Mouse (Mus musculus) midbrain, embryonic 10.5 days (tissue): ENCODE data around the gene Ints5. TPM values are rescaled to one million over a fixed set of nuclear protein-coding genes. Genes with fewer than 3 reads are reported as not detected.

Experiments
- DNase-seq: peaks from one replicate; pipeline ENCODE4 v3.0.0-alpha.2; 2017; ENCODE audit warnings: low spot score
- H3K27ac ChIP-seq: fragments of 300-500 bp; sonication (generic); replicated peaks from 2 replicates; pipeline ENCODE4 v1.5.1; 2016; ENCODE audit warnings: mild to moderate bottlenecking
- H3K27me3 ChIP-seq: fragments of 300-500 bp; sonication (generic); 2 replicates; pipeline ENCODE4 v1.6.1; 2016; ENCODE audit warnings: low read depth, mild to moderate bottlenecking; ENCODE audit not compliant: poor library complexity, severe bottlenecking
- H3K36me3 ChIP-seq: fragments of 300-500 bp; sonication (generic); 2 replicates; pipeline ENCODE4 v1.6.1; 2016; ENCODE audit warnings: mild to moderate bottlenecking, moderate library complexity
- H3K4me1 ChIP-seq: fragments of 300-500 bp; sonication (generic); 2 replicates; pipeline ENCODE4 v1.6.1; 2016
- H3K4me3 ChIP-seq: fragments of 300-500 bp; sonication (generic); 2 replicates; pipeline ENCODE4 v1.5.1; 2016; ENCODE audit warnings: mild to moderate bottlenecking, moderate library complexity
- H3K9me3 ChIP-seq: fragments of 300-500 bp; sonication (generic); replicated peaks from 2 replicates; pipeline ENCODE4 v1.6.1; 2016; ENCODE audit warnings: mild to moderate bottlenecking
- WGBS: fragments of 180-500 bp; shearing (Covaris S2); methylation state at CpG from one replicate; pipeline ENCODE4 v1.1.7; 2016; 5-methylcytosine and 5-hydroxymethylcytosine counted together
- polyA plus RNA-seq: library from polyadenylated mRNA; unstranded; fragments of >200 nt; fragmentation: Nextera tagmentation; extraction: Ambion mirVana; gene quantifications from 2 replicates; pipeline ENCODE4 v1.2.1, GENCODE M21; 2016

The Ints5 gene
- polyA plus RNA-seq, 1 experiment from 2014 or later = 56.7 TPM

DNA sequence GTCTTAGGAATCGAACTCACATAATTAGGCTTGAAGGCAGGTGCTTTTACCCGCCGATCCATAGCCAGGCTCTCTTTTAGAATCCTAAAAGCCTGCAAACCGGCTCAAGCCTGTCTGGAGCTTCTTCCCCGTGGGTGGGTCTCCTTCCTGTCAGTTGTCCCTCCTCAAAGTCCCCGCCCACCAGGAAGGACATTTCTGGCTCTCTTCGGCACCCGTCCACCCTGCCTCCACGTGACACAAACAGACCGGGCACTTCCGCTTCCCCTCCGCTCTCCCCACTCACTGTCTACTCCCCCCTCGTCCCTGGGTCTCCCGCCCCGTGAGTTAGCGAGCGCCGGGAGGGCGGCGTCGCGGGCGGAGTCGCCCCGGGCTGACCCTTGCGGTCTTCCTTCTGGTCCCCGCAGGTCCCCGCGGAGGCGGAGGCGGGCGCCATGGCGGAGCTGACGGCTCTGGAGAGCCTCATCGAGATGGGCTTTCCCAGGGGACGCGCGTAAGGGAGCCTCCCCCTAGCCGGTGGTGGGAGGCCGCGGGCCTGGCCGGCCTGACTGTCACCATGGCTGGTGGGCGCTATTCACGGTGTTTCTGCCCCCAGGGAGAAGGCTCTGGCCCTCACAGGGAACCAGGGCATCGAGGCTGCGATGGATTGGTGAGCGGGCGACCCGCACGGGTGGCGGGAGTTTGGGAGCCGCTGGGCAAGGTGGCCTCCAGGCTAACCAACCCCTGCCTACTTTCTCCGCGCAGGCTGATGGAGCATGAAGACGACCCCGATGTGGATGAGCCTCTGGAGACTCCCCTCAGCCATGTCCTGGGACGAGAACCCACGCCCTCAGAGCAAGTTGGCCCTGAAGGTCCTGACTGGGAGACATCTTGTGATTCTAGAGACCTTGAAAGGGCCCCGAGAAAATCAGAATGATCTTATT is 21.3 kb upstream of the Ints5 start, which contains the start of gene Ubxn1:
TSS of gene Ubxn1 (plus strand) at position 230 of the 920 bp plus-strand sequence.
- H3K36me3 ChIP-seq = peaks cover 37% of the 10 kb centered on the region
- peaks cover 13% of the 10 kb centered on the region for H3K4me1 ChIP-seq
- peak; percentile 96 for DNase-seq
- H3K27me3 ChIP-seq = no peaks in the 10 kb centered on the region
- peak within 1 kb of the TSS; percentile 92 for H3K27ac ChIP-seq
- WGBS = 2% methylated on average over 59 of the region's 59 CpGs
- H3K4me3 ChIP-seq = peak within 1 kb of the TSS; percentile 91
- no peaks in the 10 kb centered on the region for H3K9me3 ChIP-seq

DNA sequence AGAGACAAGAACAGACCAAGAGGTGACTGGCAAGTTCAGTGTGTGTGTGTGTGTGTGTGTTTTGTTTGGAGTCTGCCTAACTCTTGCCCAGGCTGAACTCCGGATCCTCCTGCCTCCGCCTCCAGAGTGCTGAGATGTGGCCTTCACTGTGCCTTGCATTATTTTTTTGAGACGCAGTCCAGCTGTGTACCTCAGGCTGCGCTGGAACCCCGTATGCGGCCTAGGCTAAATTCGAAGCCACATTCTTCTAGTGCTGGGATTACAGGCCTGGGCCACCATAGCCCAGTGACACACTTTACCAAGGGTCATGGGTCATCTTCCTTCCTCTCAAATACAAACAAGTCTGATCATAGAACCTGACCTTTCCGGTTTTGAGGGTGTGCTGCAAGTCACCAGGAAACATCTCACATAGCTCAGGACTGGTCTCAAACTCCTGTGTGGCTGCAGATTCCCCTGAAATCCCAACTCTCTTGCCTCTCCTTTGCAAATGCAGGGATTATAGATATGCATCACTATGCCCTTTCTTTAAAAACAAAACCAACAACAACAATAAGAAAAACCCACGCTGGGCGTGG is 20.5 kb upstream of the Ints5 start:
- Histone ChIP-seq H3K27ac (peak overlapping the region; percentile 92), H3K9me3 (no peaks in the 10 kb centered on the region), H3K27me3 (no peaks in the 10 kb centered on the region), H3K36me3 (peaks cover 44% of the 10 kb centered on the region), H3K4me3 (peak overlapping the region; percentile 91), H3K4me1 (peaks cover 13% of the 10 kb centered on the region)
- DNase-seq = no peak
- 78% methylated on average over 10 of the region's 10 CpGs for WGBS

- Histone ChIP-seq H3K27ac (no peak overlapping the region), H3K4me3 (no peak overlapping the region), H3K9me3 (no peaks in the 10 kb centered on the region), H3K4me1 (peaks cover 21% of the 10 kb centered on the region), H3K27me3 (no peaks in the 10 kb centered on the region), H3K36me3 (peaks cover 65% of the 10 kb centered on the region)
- 94% methylated on average over 7 of the region's 7 CpGs for WGBS
- DNase-seq = no peak
Observed at GRCm38 (mm10) chr19:8875031-8875430, 17.8 kb upstream of the Ints5 start.

GRCm38 (mm10) chr19:8880311-8881033 is 12.3 kb upstream of the Ints5 start, which contains the start of gene Uqcc3:
Gene Uqcc3, minus strand, starts transcription at chr19:8880923.
- no peaks in the 10 kb centered on the region for H3K9me3 ChIP-seq
- peaks cover 39% of the 10 kb centered on the region for H3K36me3 ChIP-seq
- no peaks in the 10 kb centered on the region for H3K27me3 ChIP-seq
- peaks cover 15% of the 10 kb centered on the region for H3K4me1 ChIP-seq
- WGBS = under 1% methylated on average over 42 of the region's 42 CpGs
- peak within 1 kb of the TSS; percentile 78 for H3K4me3 ChIP-seq
- peak; percentile 83 for DNase-seq
- H3K27ac ChIP-seq = peak within 1 kb of the TSS; percentile 89

DNA sequence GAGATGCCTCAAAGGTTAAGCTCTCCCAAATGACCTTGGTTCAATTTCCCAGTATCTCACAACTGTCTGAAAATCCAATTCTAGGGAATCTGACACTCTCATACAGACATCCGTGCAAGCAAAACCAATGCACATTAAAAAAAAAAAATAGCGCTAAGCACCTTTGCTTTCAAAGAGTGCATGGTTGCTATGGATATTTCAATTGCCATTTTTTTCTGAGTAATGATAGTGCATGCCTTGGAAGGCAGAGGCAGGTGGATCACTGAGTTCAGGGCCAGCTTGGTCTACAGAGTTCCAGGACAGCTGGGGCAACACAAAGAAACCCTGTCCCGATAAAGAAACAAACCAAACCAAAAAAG is 11.8 kb upstream of the Ints5 start:
- Histone ChIP-seq H3K36me3 (peaks cover 33% of the 10 kb centered on the region), H3K27ac (peak overlapping the region; percentile 89), H3K9me3 (no peaks in the 10 kb centered on the region), H3K4me1 (peaks cover 15% of the 10 kb centered on the region), H3K27me3 (no peaks in the 10 kb centered on the region), H3K4me3 (peak overlapping the region; percentile 78)
- DNase-seq = no peak
- 22% methylated on average over 3 of the region's 3 CpGs for WGBS

GRCm38 (mm10) chr19:8883616-8884015 is 9.2 kb upstream of the Ints5 start, which contains the start of the genes Lbhd1 and Gm49403:
Gene Lbhd1, plus strand, starts transcription at chr19:8883732.
Gene Gm49403, plus strand, starts transcription at chr19:8883930.
- no peak within 1 kb of the TSS for H3K4me3 ChIP-seq
- DNase-seq = no peak
- no peaks in the 10 kb centered on the region for H3K9me3 ChIP-seq
- 0 out of 2 replicates have a peak, but pooled peaks cover 8% of the 10 kb centered on the region for H3K36me3 ChIP-seq
- H3K4me1 ChIP-seq = peaks cover 30% of the 10 kb centered on the region
- H3K27ac ChIP-seq = no peak within 1 kb of the TSS
- WGBS = 72% methylated on average over 3 of the region's 3 CpGs
- H3K27me3 ChIP-seq = no peaks in the 10 kb centered on the region

DNA sequence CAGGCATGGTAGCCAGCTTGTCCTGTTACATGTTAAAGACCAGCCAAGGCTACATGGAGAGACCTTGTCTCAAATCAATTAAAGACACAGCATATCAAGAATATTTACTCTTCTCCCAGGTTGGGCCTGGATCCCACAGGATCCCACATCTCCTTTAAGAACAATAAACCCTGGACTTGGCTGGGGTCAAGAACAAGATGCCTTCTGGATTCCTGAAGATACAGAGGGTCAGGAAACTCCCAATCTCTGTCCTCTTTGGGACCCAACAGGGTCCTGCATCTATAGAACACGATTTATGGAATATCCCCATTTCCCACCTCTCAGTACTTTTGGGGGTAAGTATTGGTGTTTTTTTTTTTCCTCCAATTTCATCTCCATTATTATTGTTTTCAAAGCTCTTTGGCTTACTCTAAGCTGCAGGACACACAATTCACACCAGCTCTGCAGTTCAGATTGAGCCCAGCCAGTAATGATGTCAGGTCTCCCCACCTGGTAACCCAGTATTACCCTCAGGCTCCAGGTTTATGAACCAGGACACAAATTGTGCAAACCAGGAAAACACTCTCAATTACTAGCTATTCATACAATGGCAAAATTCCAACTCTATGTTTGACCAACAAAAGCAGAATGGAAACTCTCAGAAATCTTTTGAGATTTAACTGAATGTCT is 5.8 kb upstream of the Ints5 start:
- peak overlapping the region; percentile 94 for H3K27ac ChIP-seq
- DNase-seq = no peak
- WGBS = 57% methylated on average over 1 of the region's 1 CpGs
- H3K27me3 ChIP-seq = no peaks in the 10 kb centered on the region
- H3K9me3 ChIP-seq = no peaks in the 10 kb centered on the region
- H3K36me3 ChIP-seq = peaks cover 21% of the 10 kb centered on the region
- H3K4me1 ChIP-seq = peaks cover 24% of the 10 kb centered on the region
- H3K4me3 ChIP-seq = peak overlapping the region; percentile 77

DNA sequence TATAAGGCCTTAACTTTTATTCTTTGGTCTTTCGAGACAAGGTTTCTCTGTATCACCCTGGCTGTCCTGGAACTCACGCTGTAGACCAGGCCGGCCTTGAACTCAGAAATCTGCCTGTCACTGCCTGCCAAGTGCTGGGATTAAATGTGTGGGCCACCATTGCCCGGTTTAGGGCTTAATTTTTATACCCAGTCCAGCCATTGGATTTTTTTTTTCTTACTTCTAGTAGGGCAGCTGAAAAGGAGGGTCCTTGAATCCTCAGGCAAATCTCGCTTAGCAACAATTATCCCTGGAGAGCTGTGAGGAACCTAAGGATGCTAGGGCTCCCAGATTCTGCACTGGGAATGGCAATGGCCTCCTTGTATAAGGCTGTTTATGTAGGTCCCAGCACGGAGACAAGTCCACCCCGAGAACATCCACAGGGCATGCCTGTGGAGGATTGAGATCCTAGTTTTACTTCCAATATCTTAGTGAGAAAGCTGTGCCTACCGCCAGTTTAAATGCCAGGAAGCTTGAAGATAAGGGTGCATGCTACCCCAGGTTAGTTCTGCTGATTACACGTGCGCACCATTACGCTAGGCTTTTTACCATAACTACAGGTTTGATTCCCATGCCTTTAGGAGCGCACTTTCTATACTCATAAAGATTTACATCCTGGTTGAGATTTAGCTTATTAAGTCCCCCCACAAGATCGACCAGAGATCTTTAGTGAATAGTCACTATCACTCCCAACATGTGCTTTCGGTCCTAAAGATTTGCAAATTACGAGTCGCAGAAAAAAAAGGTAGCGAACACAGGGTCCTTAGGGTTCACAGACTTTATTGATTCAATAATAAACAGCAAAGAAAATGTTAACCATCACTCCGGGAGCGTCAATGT is 5.0 kb upstream of the Ints5 start:
- Histone ChIP-seq H3K4me3 (peak overlapping the region; percentile 77), H3K27me3 (no peaks in the 10 kb centered on the region), H3K4me1 (peaks cover 29% of the 10 kb centered on the region), H3K27ac (peak overlapping the region; percentile 94), H3K9me3 (no peaks in the 10 kb centered on the region), H3K36me3 (peaks cover 21% of the 10 kb centered on the region)
- 18% methylated on average over 19 of the region's 19 CpGs for WGBS
- DNase-seq = no peak

DNA sequence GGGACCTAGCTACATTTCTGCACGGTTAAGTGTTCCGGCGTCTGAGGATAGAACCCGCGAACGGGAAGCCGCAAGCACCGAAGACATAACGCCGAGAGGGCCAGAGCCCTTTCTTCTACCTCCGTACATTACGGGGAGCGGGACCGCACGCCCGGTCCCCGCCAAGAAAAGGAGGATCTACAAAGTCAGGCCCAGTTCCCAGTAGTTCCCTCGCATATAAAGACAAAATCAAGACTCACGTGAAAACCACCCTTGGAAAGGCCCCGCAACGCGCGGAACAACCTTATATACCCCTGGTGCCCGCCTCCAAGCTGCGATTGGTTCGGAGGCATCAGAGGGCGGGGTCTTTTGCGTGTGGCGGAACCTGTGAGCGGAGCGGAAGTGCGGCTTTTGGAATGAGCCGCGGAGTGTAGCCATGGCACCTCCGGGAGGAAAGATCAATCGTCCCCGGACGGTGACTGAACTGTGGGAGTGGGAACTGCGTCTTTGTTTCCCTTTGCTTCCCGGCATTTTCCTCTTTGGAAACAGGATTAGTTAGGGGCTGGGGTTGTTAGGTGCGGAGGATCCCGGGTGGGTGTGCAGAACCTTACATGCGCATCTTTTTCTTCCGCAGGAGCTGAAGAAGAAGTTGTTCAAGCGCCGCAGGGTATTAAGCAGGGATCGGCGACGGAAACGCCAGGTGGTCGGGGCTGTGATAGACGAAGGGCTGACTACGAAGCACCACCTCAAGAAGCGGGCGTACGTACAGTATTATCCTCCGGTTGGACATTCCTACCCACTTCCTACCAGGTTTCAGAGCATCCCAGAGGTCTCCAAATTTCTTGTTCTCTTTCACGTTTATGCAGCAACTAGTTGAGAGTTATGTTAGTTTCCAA is 4.1 kb upstream of the Ints5 start, which contains the start of the genes 1810009A15Rik and Gm49416:
TSS of gene 1810009A15Rik (plus strand) at position 343 of the 875 bp plus-strand sequence.
TSS of gene Gm49416 (plus strand) at position 416 of the 875 bp plus-strand sequence.
- H3K4me3 ChIP-seq = peak within 1 kb of the TSS; percentile 77
- no peaks in the 10 kb centered on the region for H3K9me3 ChIP-seq
- H3K27me3 ChIP-seq = no peaks in the 10 kb centered on the region
- under 1% methylated on average over 58 of the region's 58 CpGs for WGBS
- H3K36me3 ChIP-seq = peaks cover 21% of the 10 kb centered on the region
- peak; percentile 97 for DNase-seq
- H3K4me1 ChIP-seq = peaks cover 35% of the 10 kb centered on the region
- peak within 1 kb of the TSS; percentile 94 for H3K27ac ChIP-seq

- Histone ChIP-seq H3K36me3 (peaks cover 50% of the 10 kb centered on the region), H3K27ac (no peak overlapping the region), H3K4me3 (peak overlapping the region; percentile 7; the same call in 1 of the 2 replicates), H3K9me3 (no peaks in the 10 kb centered on the region), H3K27me3 (no peaks in the 10 kb centered on the region), H3K4me1 (peaks cover 54% of the 10 kb centered on the region)
- 94% methylated on average over 9 of the region's 9 CpGs for WGBS
- no peak for DNase-seq
Observed at GRCm38 (mm10) chr19:8895397-8895960, 2.7 kb downstream of the Ints5 start.
